14 mouse cellular contexts compared by ENCODE assay signal in the genomic region with DNA sequence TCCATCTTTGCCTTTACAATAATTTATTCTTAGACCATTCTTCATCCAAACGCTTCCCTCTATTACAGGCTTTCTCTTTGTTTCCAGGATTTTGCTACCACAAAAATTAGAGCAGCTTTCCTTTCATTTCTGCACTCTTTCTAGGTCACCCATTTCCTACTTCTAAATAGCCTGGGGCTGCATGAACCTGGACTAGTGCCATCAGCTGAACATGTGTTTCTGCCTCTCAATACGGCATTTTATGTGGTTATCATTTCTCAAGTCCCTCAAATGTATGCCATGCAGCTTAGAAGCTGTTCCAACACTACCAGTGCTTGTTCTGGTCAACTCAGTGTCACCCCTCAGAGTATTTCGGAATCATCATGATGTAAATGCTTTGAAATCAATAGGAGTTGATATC.
DNase-seq lines count a peak whose midpoint lies in the region; ATAC-seq and TF ChIP-seq lines count a peak whose summit lies in the region.
"Had no signal": no experiment of that assay in that cellular context is flagged by ENCODE, and none has a peak within 500 bp of the region (broad histone marks: within the 10 kb centered on the region; RNA-seq: fewer than 3 reads in every experiment).

No protein-coding gene starts in this region.

- no peak overlapping the region for H3K4me2 ChIP-seq in midbrain, embryonic 16.5 days (ENCODE audit: low read length)
- H3K4me2 ChIP-seq: embryonic facial prominence, embryonic 12.5 days; forebrain, embryonic 15.5 days; neural tube, embryonic 13.5 days had no signal

- H3K36me3 ChIP-seq in midbrain, embryonic 16.5 days (ENCODE audit: control insufficient read depth, insufficient read depth, low read length): no peaks in the 10 kb centered on the region
- H3K36me3 ChIP-seq: embryonic facial prominence, embryonic 12.5 days; forebrain, embryonic 15.5 days; neural tube, embryonic 13.5 days had no signal

- TF ChIP-seq CTCF in brain, embryonic 14.5 days (IDR thresholded peaks at IDR 0.05; ENCODE audit: borderline replicate concordance, extremely low read depth, insufficient read depth, insufficient read length): no peak

- TF ChIP-seq POLR2A in brain, embryonic 14.5 days (IDR thresholded peaks at IDR 0.05; ENCODE audit: borderline replicate concordance, extremely low read depth, insufficient read depth, insufficient read length, poor library complexity, severe bottlenecking): no peak

- H3K4me1 ChIP-seq in midbrain, embryonic 16.5 days (ENCODE audit: control insufficient read depth, insufficient read depth, low read length): peaks cover 2% of the 10 kb centered on the region; the same call in 1 of the 2 replicates
- H3K4me1 ChIP-seq: embryonic facial prominence, embryonic 12.5 days; neural tube, embryonic 13.5 days had no signal

- WGBS in midbrain, embryonic 16.5 days: 64% methylated on average over 3 of the region's 3 CpGs

- no peak overlapping the region for H3K4me3 ChIP-seq in midbrain, embryonic 16.5 days (ENCODE audit: low read depth, low read length)
- H3K4me3 ChIP-seq: embryonic facial prominence, embryonic 12.5 days; forebrain, embryonic 15.5 days; neural tube, embryonic 13.5 days had no signal

- intact Hi-C loops in left cerebral cortex, postnatal 4 days (cut with DNase I): no loop called here

- no peaks in the 10 kb centered on the region for H3K9me3 ChIP-seq in midbrain, embryonic 16.5 days (replicated peaks; ENCODE audit: control insufficient read depth, low read length, poor library complexity, severe bottlenecking)
- H3K9me3 ChIP-seq: embryonic facial prominence, embryonic 12.5 days; forebrain, embryonic 15.5 days; neural tube, embryonic 13.5 days had no signal

- H3K9ac ChIP-seq in midbrain, embryonic 16.5 days (ENCODE audit: low read depth, low read length): no peak overlapping the region
- H3K9ac ChIP-seq: embryonic facial prominence, embryonic 12.5 days; forebrain, embryonic 15.5 days; neural tube, embryonic 13.5 days had no signal

- no peak for ATAC-seq in midbrain, embryonic 16.5 days
- ATAC-seq: forebrain, embryonic 15.5 days had no signal

- no peaks in the 10 kb centered on the region for H3K27me3 ChIP-seq in midbrain, embryonic 16.5 days (ENCODE audit: control insufficient read depth, insufficient read depth, low read depth, low read length)
- H3K27me3 ChIP-seq: embryonic facial prominence, embryonic 12.5 days; forebrain, embryonic 15.5 days; neural tube, embryonic 13.5 days had no signal

- peak; percentile 26 for DNase-seq in left cerebral cortex, postnatal 4 days
- DNase-seq in left cerebral cortex, adult 9 months (ENCODE audit: low spot score in 2 of 2): no peak
- peak; percentile 38 for DNase-seq in brain, embryonic 14.5 days (ENCODE audit: low read depth)
- DNase-seq in cerebellum, adult 9-10 months: peak; percentile 81
- peak; percentile 17 for DNase-seq in retina, postnatal 7 days (ENCODE audit: low read depth, low spot score)
- DNase-seq in embryo, embryonic 10 days (ENCODE audit: low spot score): no peak
- DNase-seq: gastrocnemius, postnatal 10 days; kidney, adult 8-10 months; lung, adult 18-20 months; thymus, adult 18-20 months had no signal

- H3K27ac ChIP-seq in midbrain, embryonic 16.5 days (ENCODE audit: low read length): no peak overlapping the region
- H3K27ac ChIP-seq: embryonic facial prominence, embryonic 12.5 days; forebrain, embryonic 15.5 days; neural tube, embryonic 13.5 days had no signal

Comparison
In these comparisons a context has a peak if more than half of its experiments do, and no peak if none do; other contexts are left out.
1. DNase-seq: peak in left cerebral cortex, postnatal 4 days (single experiment), brain, embryonic 14.5 days (single experiment), cerebellum, adult 9-10 months (single experiment) and retina, postnatal 7 days (single experiment); none in left cerebral cortex, adult 9 months (0 of 2) and embryo, embryonic 10 days (single experiment).